Mouse (Mus musculus): ENCODE measurements around the gene Pip4k2b. TPM values are rescaled to one million over a fixed set of nuclear protein-coding genes. Genes with fewer than 3 reads are reported as not detected.

Pip4k2b gene
- polyA plus RNA-seq, 1 experiment from 2014 or later, result 1.8 TPM

DNA sequence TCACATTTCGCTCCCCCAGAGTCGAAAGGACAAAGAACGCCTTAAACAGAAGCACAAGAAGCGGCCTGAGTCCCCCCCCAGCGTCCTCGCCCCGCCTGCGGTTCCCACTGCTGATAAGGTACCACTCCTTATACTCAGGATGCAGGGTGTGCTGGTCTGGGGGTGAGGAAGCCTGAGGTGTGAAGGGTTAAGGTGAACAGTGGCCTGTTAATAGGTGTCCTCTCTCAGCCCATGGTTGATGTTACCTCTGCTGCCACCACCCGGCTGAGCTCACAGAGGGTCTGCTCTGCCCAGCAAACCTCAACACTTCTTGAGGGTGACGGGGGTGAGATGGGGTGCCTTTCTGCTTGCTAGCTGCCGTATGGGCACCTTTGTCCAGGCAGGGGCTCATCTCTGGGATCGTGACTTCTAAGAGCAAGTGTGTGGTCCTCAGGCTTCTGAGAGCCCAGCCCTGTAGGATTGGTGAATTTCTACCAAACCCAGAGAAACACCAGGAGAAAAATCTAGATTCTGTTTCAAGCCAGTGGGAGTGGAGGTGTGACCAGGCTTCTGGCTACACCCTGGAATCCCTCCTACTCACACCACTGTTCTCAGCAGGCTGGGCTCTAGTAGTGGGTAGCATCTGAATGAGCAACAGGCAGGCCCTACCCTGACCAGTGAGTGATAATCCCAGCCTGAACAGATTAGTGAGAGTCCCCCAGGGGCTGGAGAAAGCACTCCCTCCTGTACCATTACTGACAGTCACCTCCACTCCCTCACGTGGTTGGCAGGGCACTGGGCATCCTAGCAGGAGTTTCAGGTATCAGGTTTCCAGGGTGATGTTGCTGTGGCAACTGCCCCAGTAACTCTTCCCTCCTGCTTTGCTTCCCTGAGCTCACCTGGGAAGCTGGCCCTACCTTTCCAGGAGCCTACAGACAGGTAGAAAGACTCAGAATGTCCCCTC is 74.0 kb downstream of the Pip4k2b start:
- Histone ChIP-seq H3K27ac (peak overlapping the region; percentile 77), H3K4me3 (no peak overlapping the region), H3K4me2 (peak overlapping the region; percentile 5; the same call in 1 of the 2 replicates), H3K9me3 (no peaks in the 10 kb centered on the region), H3K4me1 (peaks cover 32% of the 10 kb centered on the region), H3K9ac (0 out of 2 replicates have a peak overlapping the region, but pooled peaks have one; percentile 20), H3K36me3 (peaks cover 73% of the 10 kb centered on the region), H3K27me3 (no peaks in the 10 kb centered on the region)
- no peak for ATAC-seq (ENCODE audit: borderline replicate concordance, extremely low read depth, low FRiP score, low TSS enrichment)
- WGBS, result 39% methylated on average over 13 of the region's 13 CpGs

DNA sequence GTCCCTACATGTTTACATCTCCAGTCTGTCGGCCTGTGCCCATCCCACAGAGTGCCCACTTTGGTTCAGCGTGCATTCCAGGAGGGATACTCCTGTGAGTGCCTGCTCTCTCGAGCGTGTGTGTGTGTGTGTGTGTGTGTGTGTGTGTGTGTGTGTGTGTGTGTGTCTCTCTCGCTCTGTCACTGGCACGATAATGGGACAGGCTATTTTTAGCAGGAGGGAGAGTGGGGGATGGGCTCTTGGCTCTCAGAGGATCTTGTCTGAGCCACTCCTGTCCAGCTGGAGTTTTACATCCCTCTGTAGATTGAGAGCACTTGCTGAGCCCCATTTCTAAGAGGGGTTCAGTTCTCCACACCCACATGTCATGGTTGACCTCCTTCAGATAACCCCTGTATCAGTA is 74.7 kb downstream of the Pip4k2b start:
- Histone ChIP-seq H3K4me1 (peaks cover 39% of the 10 kb centered on the region), H3K4me2 (peak overlapping the region; percentile 5; the same call in 1 of the 2 replicates), H3K36me3 (peaks cover 71% of the 10 kb centered on the region), H3K27ac (peak overlapping the region; percentile 77), H3K9ac (no peak overlapping the region), H3K4me3 (no peak overlapping the region), H3K27me3 (no peaks in the 10 kb centered on the region), H3K9me3 (no peaks in the 10 kb centered on the region)
- WGBS, result 4% methylated on average over 6 of the region's 6 CpGs
- peak; percentile 67; the same call in 1 of the 2 replicates for ATAC-seq (ENCODE audit: borderline replicate concordance, extremely low read depth, low FRiP score, low TSS enrichment)

DNA sequence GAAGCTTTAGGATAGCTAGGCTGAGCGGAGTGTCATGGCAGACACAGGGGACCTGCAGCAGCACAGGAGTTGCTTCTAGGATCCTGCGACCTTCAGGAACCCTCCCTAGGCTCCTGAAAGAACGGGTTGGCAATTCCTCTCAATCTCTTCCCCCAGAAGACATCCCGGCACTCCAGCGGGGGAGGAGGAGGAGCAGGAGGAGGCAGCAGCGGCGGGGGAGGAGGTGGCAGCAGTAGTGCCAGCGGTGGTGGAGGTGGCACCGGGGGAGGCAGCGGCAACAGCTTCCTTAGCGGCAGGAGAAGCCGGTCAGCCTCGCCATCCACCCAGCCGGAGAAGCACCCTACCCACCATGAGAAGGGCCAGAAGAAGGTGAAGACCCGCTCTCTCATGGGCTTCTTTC is 75.2 kb downstream of the Pip4k2b start:
- no peak overlapping the region; the same call in 1 of the 2 replicates for H3K4me2 ChIP-seq

DNA sequence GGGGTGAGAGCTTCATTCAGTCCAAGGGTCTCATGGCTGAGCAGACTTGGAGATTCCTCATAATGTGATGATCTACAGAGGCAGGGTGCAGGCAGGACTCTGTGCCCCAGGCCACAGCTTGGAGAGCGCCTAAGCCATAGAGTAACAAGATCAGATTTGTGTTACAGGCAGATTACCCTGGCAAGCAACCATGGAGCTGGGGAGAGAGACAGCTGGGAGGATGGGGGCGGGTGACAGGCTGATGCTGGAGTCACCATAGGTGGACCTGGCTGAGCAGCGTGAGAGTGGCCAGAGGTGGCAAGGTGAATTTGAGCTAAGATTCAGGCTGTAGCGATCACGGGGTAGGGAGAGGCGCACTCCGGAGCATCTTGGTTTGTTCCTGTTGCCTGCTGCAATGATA is 76.3 kb downstream of the Pip4k2b start:
- no peak for ATAC-seq (ENCODE audit: borderline replicate concordance, extremely low read depth, low FRiP score, low TSS enrichment)
- H3K9ac ChIP-seq, result no peak overlapping the region
- peaks cover 55% of the 10 kb centered on the region for H3K36me3 ChIP-seq
- no peak overlapping the region for H3K27ac ChIP-seq
- H3K4me1 ChIP-seq, result peaks cover 45% of the 10 kb centered on the region
- no peaks in the 10 kb centered on the region for H3K9me3 ChIP-seq
- H3K4me2 ChIP-seq, result no peak overlapping the region
- WGBS, result 85% methylated on average over 7 of the region's 7 CpGs
- no peaks in the 10 kb centered on the region for H3K27me3 ChIP-seq
- H3K4me3 ChIP-seq, result no peak overlapping the region

More for the DNA sequence above, 75.2 kb downstream of the Pip4k2b start:
- Histone ChIP-seq H3K9me3 (no peaks in the 10 kb centered on the region), H3K27me3 (no peaks in the 10 kb centered on the region), H3K4me1 (peaks cover 44% of the 10 kb centered on the region), H3K4me3 (no peak overlapping the region), H3K27ac (peak overlapping the region; percentile 77), H3K9ac (no peak overlapping the region), H3K36me3 (peaks cover 65% of the 10 kb centered on the region)
- ATAC-seq (ENCODE audit: borderline replicate concordance, extremely low read depth, low FRiP score, low TSS enrichment), result no peak
- WGBS, result 46% methylated on average over 15 of the region's 15 CpGs

DNA sequence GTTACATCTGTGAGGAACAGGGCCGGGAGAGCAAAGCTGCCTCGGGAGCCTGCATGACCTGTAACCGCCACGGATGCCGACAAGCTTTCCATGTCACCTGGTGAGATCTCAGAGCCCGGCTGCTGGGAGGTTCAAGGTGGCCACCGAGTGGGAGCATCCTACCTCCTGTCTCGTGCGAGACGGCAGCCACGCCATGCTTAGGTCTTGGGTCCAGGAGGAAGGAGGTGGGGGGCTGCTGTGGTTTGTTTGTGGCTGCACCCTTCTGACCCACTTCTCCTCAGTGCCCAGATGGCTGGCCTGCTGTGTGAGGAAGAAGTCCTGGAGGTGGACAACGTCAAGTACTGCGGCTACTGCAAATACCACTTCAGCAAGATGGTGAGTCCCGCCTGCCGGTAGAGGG is 77.7 kb downstream of the Pip4k2b start:
- no peak overlapping the region for H3K4me2 ChIP-seq
- H3K4me3 ChIP-seq, result no peak overlapping the region
- ATAC-seq (ENCODE audit: borderline replicate concordance, extremely low read depth, low FRiP score, low TSS enrichment), result no peak
- WGBS, result 74% methylated on average over 15 of the region's 15 CpGs
- H3K4me1 ChIP-seq, result peaks cover 55% of the 10 kb centered on the region
- no peak overlapping the region for H3K27ac ChIP-seq
- H3K27me3 ChIP-seq, result peaks cover 5% of the 10 kb centered on the region
- H3K9me3 ChIP-seq, result no peaks in the 10 kb centered on the region
- peaks cover 43% of the 10 kb centered on the region for H3K36me3 ChIP-seq
- no peak overlapping the region for H3K9ac ChIP-seq

DNA sequence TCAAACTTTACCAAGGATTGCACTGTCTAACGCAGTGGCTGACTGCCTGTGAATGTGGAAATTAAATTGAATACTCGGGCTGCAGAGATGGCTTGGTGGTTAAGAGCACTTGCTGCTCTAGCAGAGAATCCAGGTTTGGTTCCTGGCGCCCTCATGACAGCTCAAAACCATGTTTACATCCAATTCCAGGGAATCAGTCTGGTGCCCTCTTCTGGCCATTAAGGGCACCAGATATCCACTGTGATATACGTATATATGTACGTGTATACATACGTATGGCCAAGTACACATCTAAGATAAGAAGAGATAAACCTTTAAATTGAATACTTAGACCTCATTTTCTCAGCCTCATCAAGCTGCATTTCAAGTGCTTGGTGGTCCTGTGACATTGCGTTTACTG is 78.3 kb downstream of the Pip4k2b start:
- H3K4me1 ChIP-seq, result peaks cover 61% of the 10 kb centered on the region
- WGBS, result 86% methylated on average over 7 of the region's 7 CpGs

DNA sequence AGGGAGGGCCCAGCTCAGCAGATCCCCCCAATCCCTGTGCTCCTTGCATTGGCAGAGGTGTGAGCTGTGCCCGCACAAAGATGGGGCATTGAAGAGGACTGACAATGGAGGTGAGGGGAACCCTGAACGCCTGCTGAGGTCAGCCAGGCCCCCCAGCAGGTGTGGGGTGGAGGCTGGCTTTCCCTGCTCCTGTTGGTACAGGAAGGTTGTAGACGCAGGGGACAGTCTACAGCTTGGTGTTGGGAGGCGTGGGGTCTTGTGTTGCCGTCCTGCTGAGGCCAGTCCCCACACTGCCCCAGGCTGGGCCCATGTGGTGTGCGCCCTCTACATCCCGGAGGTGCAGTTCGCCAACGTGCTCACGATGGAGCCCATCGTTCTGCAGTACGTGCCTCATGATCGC is 79.1 kb downstream of the Pip4k2b start:
- Histone ChIP-seq H3K9me3 (no peaks in the 10 kb centered on the region), H3K4me3 (0 out of 2 replicates have a peak overlapping the region, but pooled peaks have one; percentile 93), H3K4me1 (peaks cover 63% of the 10 kb centered on the region), H3K36me3 (peaks cover 30% of the 10 kb centered on the region), H3K27ac (no peak overlapping the region), H3K27me3 (peaks cover 15% of the 10 kb centered on the region), H3K4me2 (peak overlapping the region; percentile 86), H3K9ac (no peak overlapping the region)
- no peak for ATAC-seq (ENCODE audit: borderline replicate concordance, extremely low read depth, low FRiP score, low TSS enrichment)
- WGBS, result 88% methylated on average over 13 of the region's 13 CpGs

More for the DNA sequence above, 78.3 kb downstream of the Pip4k2b start:
- Histone ChIP-seq H3K27me3 (peaks cover 11% of the 10 kb centered on the region), H3K4me2 (no peak overlapping the region), H3K9me3 (no peaks in the 10 kb centered on the region), H3K36me3 (peaks cover 38% of the 10 kb centered on the region), H3K4me3 (no peak overlapping the region), H3K27ac (no peak overlapping the region), H3K9ac (no peak overlapping the region)
- no peak for ATAC-seq (ENCODE audit: borderline replicate concordance, extremely low read depth, low FRiP score, low TSS enrichment)

Small RNAs within 50 kb of the gene (microRNA-seq; reads per million reads assigned to microRNA genes)
- gene Mir6927 (0.93 reads per million), gene Mir8102 (not detected)

Other genes starting within 250 kb of the Pip4k2b start
- 0.70 and 0.87 TPM in 2 replicates for gene 4933428G20Rik, start 244.4 kb downstream of the Pip4k2b start, polyA plus RNA-seq (2015; fragmentation: Nextera tagmentation; extraction: Ambion mirVana)
- gene Srcin1, start 168.5 kb downstream of the Pip4k2b start, polyA plus RNA-seq (2015; fragmentation: Nextera tagmentation; extraction: Ambion mirVana), result 0.53 and 0.87 TPM in 2 replicates
- 4.3 and 4.4 TPM in 2 replicates for gene Epop, start 115.0 kb downstream of the Pip4k2b start, polyA plus RNA-seq (2015; fragmentation: Nextera tagmentation; extraction: Ambion mirVana)
- gene Mllt6, start 81.3 kb downstream of the Pip4k2b start, polyA plus RNA-seq (2015; fragmentation: Nextera tagmentation; extraction: Ambion mirVana), result 3.2 and 3.3 TPM in 2 replicates
- gene Cisd3, start 58.9 kb downstream of the Pip4k2b start, polyA plus RNA-seq (2015; fragmentation: Nextera tagmentation; extraction: Ambion mirVana), result 44.1 and 45.5 TPM in 2 replicates
- 12.1 and 13.2 TPM in 2 replicates for gene Pcgf2, start 44.2 kb downstream of the Pip4k2b start, polyA plus RNA-seq (2015; fragmentation: Nextera tagmentation; extraction: Ambion mirVana)
- gene Psmb3, start 41.3 kb downstream of the Pip4k2b start, polyA plus RNA-seq (2015; fragmentation: Nextera tagmentation; extraction: Ambion mirVana), result 465 and 505 TPM in 2 replicates
- gene Cwc25, start 21.9 kb upstream of the Pip4k2b start, polyA plus RNA-seq (2015; fragmentation: Nextera tagmentation; extraction: Ambion mirVana), result 15.6 and 18.5 TPM in 2 replicates
- 0.85 TPM in 1 of 2 replicates, not detected in the other for gene 1700001P01Rik, start 31.2 kb upstream of the Pip4k2b start, polyA plus RNA-seq (2015; fragmentation: Nextera tagmentation; extraction: Ambion mirVana)
- 457 and 490 TPM in 2 replicates for gene Rpl23, start 37.7 kb upstream of the Pip4k2b start, polyA plus RNA-seq (2015; fragmentation: Nextera tagmentation; extraction: Ambion mirVana)
- gene Lasp1, start 54.3 kb upstream of the Pip4k2b start, polyA plus RNA-seq (2015; fragmentation: Nextera tagmentation; extraction: Ambion mirVana), result 153 and 160 TPM in 2 replicates
- 4.2 and 4.4 TPM in 2 replicates for gene B230217C12Rik, start 96.1 kb upstream of the Pip4k2b start, polyA plus RNA-seq (2015; fragmentation: Nextera tagmentation; extraction: Ambion mirVana)
- gene Fbxo47, start 139.4 kb upstream of the Pip4k2b start, polyA plus RNA-seq (2015; fragmentation: Nextera tagmentation; extraction: Ambion mirVana), result 0.42 and 0.64 TPM in 2 replicates
- 0.89 and 1.3 TPM in 2 replicates for gene Plxdc1, start 241.7 kb upstream of the Pip4k2b start, polyA plus RNA-seq (2015; fragmentation: Nextera tagmentation; extraction: Ambion mirVana)